Mouse (Mus musculus) T-helper 1 cell (primary cell): ENCODE results near the gene P4htm.

Experiments used
- in situ Hi-C: fragments of 300-600 bp; cut with MboI, MseI; formaldehyde crosslinking; loops from one replicate; pipeline ENCODE4 v1.15.1; 2025; ENCODE audit warnings: high pct_unique_total_duplicates

P4htm gene

DNA sequence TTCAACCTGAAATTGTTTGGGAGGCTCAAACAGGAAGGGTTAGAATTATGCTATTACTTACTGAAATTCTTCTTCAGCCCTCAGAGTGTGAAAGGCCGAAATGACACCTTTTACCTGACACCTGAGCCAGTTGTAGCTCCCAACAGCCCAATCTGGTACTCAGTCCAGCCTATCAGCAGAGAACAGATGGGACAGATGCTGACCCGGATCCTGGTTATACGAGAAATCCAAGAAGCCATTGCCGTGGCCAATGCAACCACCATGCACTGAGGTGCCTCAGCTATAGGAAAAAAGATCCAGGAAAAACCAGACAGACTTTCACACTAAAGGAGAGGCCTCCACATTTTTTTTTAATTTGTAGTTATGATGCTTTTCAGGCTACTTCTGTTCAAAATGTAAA is 38.3 kb downstream of the P4htm start:
- in situ Hi-C loops = no loop called here

DNA sequence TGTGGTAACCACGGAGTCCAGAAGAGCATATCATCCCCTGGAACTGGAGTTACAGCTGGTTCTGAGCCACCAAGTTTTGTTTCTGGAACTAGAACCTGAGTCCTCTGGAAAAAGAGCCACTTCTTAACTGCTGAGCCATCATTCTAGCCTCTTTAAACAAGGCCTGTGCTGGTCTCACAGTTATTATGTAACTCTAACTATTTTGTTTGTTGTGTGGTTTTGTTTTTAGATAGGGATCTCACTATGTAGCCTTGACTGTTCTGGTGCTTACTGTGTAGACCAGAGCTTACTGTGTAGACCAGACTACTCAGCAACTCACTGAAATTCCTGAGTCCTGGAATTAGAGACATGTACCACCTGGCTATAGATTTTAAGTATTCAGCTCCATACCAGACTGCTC is 50.6 kb downstream of the P4htm start:
- in situ Hi-C loops = loop anchor here (25.0 kb wide), 1 partner anchor 1165 kb away; the partner anchor contains the start of gene Fbxw18

- in situ Hi-C loops = loop anchor here (25.0 kb wide), 1 partner anchor 1166 kb away; the partner anchor contains the start of gene Fbxw18
These were observed 51.5 kb downstream of the P4htm start for GRCm38 (mm10) chr9:108545986-108546385.

DNA sequence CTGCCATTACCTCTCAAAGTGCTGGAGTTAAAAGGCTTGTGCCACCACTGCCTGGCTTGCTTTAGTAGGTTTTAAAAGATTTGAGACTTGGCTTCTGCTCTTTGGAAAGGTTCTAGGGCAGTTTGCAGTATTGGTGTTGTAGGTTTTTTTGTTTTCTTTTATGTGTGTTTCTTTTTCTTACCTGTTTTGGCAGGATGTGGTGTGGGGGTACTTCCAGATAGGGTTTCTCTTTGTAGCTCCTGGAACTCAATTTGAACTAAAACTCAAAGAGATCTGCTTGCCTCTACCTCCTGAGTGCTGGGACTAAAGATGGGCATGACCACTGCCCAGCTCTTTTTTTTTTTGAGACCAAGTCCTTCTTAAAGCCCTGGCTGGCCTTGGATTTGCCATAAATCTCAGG is 56.6 kb downstream of the P4htm start:
- in situ Hi-C loops = loop anchor here (5.0 to 25.0 kb wide), 2 partner anchors 164 to 1171 kb away; partner anchors contain the start of gene Fbxw18

DNA sequence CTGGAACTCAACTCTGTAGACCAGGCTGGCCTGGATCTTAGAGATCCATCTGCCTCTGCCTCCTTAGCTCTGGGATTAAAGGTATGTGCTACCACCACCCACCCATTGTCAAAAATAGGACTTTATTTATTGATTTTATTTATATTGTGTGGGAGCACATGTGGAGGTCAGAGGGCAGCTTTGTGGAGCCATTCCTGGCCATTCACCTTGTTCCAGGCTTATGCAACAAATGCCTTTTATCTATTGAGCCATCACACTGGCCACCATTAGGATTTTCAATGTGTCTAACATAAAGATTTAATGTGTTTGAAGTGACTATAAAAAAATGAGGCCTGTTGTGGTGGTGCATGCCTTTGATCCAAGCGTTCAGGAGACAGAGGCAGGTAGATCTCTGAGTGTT is 66.0 kb downstream of the P4htm start:
- in situ Hi-C loops = loop anchor here (10.0 to 25.0 kb wide), 4 partner anchors 767 to 1687 kb away; partner anchors contain the start of gene Fbxw18

GRCm38 (mm10) chr9:108530954-108531353 is 66.5 kb downstream of the P4htm start:
- in situ Hi-C loops = loop anchor here (10.0 to 25.0 kb wide), 4 partner anchors 766 to 1686 kb away; partner anchors contain the start of gene Fbxw18
